Mouse (Mus musculus) layer of hippocampus, postnatal 14 days (tissue): ENCODE measurements around the gene Vasp. TPM values are rescaled to one million over a fixed set of nuclear protein-coding genes. Genes with fewer than 3 reads are reported as not detected.
A peak's percentile ranks its signal among the peaks of the same experiment; 100 is the strongest.

ENCODE experiments used
- DNase-seq, 2 experiments: peaks; one replicate each; pipeline ENCODE4 v3.0.0; 2021 to 2022; ENCODE audit warnings: low spot score in 2 of 2, mixed read lengths in 1 of 2
- long read RNA-seq, 2 experiments: library from polyadenylated mRNA; stranded (forward); transcript quantifications; one replicate each; pipeline ENCODE4 v2.0.0; 2021
- total RNA-seq, 2 experiments: library from RNA; stranded (reverse); gene quantifications; 2 replicates each; pipeline ENCODE4 v1.2.3; 2021

The Vasp gene
- total RNA-seq = 10 to 100 TPM; 23.2 to 24.2 TPM
- long read RNA-seq, experiment 1, transcript Vasp-201 (13 exons, 2,215 nt) = major isoform, 5 of 5 reads
- long read RNA-seq, experiment 1, partial matches to known transcripts = 0 of 5 reads
- long read RNA-seq, experiment 1, other reads (novel, unspliced or antisense) = 0 of 5 reads
- long read RNA-seq, experiment 2, partial matches to known transcripts = 1 of 5 reads
- long read RNA-seq, experiment 2, other reads (novel, unspliced or antisense) = 2 of 5 reads

DNA sequence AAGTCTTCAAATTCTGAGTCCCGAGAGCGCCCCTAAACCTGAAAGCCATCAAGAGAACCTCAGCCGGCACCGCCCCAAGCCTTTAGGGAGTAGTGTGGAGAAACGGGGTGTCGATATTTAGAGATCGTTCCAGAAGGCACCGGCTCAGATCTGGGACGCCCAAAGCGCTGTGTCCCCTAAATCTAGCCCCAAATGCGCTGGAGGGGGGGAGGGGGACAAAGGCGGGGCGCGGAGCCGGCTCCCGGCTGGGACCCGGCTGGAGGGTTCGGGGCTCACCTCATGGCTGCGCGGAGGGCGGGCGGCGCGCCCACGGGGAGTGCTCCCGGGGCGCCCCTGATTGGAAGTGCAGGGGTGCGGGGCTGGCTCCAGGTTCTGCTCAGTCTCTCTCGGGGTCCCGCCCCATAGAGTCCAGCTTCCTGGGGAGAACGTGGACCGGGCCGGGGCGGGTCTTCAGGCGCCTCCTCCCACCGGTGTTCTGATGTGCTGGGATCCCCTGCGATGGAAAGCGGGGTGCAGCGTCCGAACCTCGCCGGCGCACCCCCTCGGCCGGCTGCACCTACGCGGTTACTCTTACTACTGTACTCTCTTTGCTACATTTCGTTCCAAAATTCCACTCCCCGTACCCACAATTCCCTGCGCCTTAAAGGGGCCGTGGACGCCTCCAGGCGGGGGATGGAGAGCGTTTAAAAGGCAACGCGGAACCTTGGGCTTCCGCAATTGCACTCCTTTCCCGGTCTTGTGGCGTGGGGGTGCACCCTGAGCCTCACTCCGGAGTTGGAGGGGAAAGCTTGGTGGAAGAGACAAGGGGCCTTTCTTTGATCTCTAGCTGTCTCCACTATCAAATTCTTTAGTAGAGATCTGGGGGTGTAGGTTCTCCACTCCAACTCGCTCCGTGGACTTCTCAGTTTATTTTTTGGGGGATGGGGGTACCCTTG is at the start of gene Vasp:
Vasp (minus strand) TSS at position 580 of the 935 bp plus-strand sequence.
- peak; percentile 76 to 85 for DNase-seq

DNA sequence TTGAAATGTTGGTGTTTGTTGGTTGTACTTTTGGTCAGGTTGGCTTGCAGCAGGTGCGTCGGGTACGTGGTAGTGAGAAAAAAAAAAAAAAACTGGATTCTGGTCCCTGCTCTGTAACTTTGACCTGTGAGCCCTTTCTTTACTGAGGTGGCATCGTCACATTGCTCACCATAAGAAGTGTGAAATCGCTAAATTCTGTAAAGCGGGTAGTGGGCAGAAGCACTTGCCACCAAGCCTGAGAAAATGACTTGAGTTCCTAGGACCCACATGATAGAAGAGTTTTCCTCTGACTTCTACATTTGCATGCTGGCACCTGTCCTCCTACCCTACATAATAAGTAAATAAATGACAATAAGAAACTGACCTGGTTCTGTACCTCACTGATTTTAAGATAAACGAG is 49.0 kb upstream of the Vasp start:
- DNase-seq = no peak

DNA sequence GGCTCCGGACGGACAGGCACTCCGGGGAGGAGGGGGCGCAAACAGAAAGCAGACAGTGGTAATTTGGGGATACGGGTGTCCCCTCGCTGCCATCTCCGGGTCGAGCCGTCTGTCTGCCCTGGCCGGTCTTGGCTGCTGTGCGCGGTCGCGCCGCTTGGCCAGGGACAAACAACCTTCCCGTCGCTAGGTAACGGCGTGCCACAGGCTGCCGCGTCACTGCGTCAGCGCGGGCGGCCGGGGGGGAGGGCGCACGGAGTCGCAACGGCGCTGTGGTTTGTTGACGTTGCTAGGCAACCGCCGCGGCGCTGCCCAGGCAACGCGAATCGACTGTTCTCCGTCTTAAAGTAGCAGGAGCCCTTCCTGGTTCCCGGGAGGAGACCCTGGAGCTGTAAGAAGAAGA is 48.3 kb upstream of the Vasp start:
- peak; percentile 92 to 96 for DNase-seq

- no peak for DNase-seq
These were observed 47.8 kb upstream of the Vasp start for GRCm38 (mm10) chr7:19319458-19319857.

- DNase-seq = no peak
These were observed 47.1 kb upstream of the Vasp start for GRCm38 (mm10) chr7:19318676-19319075.

- DNase-seq = no peak
These were observed 46.6 kb upstream of the Vasp start for GRCm38 (mm10) chr7:19318201-19318600.

GRCm38 (mm10) chr7:19316451-19317161 is 45.0 kb upstream of the Vasp start:
- DNase-seq = no peak

- no peak for DNase-seq
These were observed 42.4 kb upstream of the Vasp start for GRCm38 (mm10) chr7:19314033-19314432.

- DNase-seq = no peak
These were observed 40.4 kb upstream of the Vasp start for GRCm38 (mm10) chr7:19311991-19312390.

DNA sequence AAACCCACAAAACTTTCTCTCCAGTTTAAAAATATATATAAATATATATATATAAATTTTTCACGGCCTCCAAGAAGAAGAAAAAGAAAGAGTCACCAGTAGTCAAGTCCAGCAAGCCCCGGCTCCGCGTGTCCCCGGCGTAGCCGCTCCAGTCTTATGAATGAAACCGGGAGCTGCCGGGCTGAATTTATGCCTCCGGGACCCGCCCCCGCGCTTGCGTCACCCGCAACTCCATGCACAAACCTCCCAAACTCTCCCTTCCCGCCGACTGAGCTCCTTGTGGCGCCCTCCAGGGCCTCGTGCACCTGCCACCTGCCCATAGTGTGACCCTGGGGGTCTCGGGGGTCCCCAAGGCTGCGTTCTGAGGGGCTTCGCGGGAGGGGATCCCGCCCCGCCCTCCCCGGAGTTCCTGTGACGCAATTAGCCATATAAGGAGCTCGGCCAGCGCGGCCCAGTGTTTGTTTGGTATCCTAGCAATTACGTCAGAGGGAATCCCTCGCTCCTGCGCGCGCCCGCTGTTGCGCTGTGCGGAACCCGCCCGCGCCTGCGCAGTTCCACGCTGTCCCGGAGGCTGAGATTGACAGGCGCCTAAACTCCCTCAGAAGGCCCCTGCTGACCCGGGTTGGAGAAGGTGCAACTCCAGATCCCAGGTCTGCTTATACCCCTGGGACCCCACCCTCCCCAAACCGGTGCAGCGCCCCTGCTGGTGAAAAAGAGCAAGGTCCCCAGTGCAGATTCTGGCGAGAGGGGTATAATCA is 38.4 kb upstream of the Vasp start, which contains the start of gene Fosb:
Fosb (minus strand) TSS at position 168 of the 758 bp plus-strand sequence.
- peak; percentile 96 to 97 for DNase-seq

DNA sequence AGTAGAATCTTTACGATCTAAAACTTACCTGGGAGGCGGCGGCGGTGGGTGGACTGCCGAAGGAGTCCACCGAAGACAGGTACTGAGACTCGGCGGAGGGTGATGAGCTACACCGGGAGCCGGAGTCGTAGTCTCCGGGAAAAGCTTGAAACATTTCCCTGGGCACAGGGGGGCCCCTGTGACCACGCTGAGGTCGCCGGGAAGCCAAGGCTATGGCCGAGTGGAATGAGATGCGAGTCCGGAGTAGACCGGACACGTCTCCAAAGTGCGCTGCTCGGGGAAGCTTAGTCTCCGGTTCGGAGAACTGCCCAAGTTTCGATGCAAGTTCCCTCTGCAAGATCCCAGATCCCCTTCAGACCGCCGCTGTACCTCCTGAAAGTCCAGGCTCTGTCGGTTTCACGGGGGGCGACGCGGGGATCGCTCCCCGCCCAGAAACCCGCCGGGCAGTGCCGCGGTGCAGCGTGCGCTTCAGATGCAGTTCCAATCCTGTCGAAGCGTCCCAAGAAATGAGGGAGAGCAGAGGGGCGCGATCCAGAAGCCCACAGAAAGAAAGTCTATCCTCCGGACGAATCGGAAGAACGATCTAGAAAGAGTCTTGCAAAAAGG is 37.8 kb upstream of the Vasp start:
- no peak for DNase-seq

DNA sequence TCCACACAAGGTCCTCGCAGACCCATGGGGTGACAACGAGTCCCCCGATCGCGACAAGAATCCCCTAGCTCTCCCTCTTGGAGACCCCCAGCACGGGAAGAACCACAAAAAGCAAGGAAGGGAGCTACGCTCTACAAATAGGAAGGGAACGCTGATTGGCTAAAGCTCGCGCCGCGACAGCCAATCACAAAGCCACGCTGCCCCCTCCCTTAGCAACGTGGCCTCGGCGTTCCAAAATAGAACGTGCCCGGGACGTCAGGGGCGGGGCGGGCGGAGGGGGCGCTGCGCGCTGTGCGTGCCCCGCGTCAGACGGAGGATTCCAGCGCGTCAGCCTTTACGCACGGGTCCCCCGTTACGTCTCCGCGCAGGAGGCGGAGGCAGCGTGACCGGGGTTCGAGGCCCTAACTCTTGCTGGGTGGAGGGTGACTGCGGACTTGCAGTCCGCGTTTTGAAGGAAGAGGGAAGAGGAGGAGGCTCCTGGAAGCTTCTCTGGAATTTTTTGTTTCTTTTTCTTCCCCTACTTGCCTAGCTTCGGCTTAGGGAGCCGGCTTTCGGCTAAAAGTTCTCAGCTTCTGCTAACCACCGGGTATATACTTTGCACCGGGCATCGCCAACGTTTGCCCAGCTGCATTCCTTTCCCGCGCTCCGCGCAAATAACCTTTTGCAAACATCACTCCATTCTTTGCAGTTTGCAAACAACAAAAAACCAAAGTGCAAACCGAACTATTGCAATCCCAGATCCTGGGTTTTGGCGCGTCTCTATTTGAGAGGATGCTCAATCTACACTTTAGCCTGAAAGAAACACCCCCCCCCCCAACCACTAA is 37.0 kb upstream of the Vasp start:
- peak; percentile 94 to 96 for DNase-seq

- peak in 1 of 2 experiments; percentile 77 for DNase-seq
These were observed 36.3 kb upstream of the Vasp start for GRCm38 (mm10) chr7:19307739-19308453.

GRCm38 (mm10) chr7:19306819-19307738 is 35.5 kb upstream of the Vasp start:
- no peak for DNase-seq

GRCm38 (mm10) chr7:19305796-19306765 is 34.5 kb upstream of the Vasp start:
- DNase-seq = no peak

DNA sequence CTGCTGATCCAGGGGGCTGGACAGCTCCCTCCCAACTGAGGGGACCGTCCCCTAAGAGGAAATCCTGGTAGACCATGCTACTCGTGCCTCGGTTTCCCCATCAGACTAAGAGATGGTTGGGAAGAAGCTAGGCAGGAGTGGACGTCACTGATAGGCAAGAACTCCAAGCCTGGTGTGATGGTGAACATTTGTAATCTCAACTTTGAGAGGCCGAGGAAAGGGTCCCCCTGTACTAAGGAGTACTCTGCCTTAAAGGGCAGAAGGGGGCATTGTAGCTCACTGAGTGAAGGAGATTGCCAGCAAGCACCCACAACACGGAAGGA is 33.8 kb upstream of the Vasp start:
- DNase-seq = no peak
